Mouse (Mus musculus) embryonic fibroblast, embryonic 13.5 days (primary cell): ENCODE measurements at regions not wholly inside any gene's neighbourhood (a gene's known extent, or its start where the extent isn't known, plus 50 kb on each side); places are given as distances from the start of the nearest gene placed in this dataset.

Experiments used
- CTCF ChIP-seq: IDR thresholded peaks from 2 replicates; pipeline ENCODE4 v1.5.1; 2011; ENCODE audit warnings: mild to moderate bottlenecking, control low read depth, low read length, moderate library complexity, borderline replicate concordance; ENCODE audit not compliant: insufficient read depth
- POLR2A ChIP-seq: IDR thresholded peaks from 2 replicates; pipeline ENCODE4 v1.6.1; 2011; ENCODE audit warnings: low read depth, mild to moderate bottlenecking, control low read depth, low read length, moderate library complexity

- TF ChIP-seq CTCF (no peak), POLR2A (no peak)
Observed at GRCm38 (mm10) chr8:84334333-84334732, 53.9 kb upstream of the Cacna1a start.
